Mouse (Mus musculus) splenic B cell, adult 2 months (primary cell): Measurements from ENCODE around the gene Ubn1.
A peak's percentile ranks its signal among the peaks of the same experiment; 100 is the strongest.

Experiments used
- DNase-seq: peaks from one replicate; pipeline ENCODE4 v3.0.0-alpha.2; 2011; ENCODE audit warnings: low read depth, low spot score
- H3K27me3 ChIP-seq: 2 replicates; pipeline ENCODE4 v1.6.1; 2012; ENCODE audit warnings: mild to moderate bottlenecking, low read length, moderate library complexity, mixed read lengths; ENCODE audit not compliant: control insufficient read depth, poor library complexity, insufficient read depth, severe bottlenecking
- H3K36me3 ChIP-seq: 2 replicates; pipeline ENCODE4 v1.6.1; 2012; ENCODE audit warnings: mild to moderate bottlenecking, low read length, moderate library complexity, mixed read lengths; ENCODE audit not compliant: control insufficient read depth, poor library complexity, insufficient read depth, severe bottlenecking

Ubn1 gene

GRCm38 (mm10) chr16:5045322-5045721, 4.5 kb upstream of the Ubn1 start:
- DNase-seq: no peak
- H3K27me3 ChIP-seq: no peaks in the 10 kb centered on the region
- peaks cover 20% of the 10 kb centered on the region for H3K36me3 ChIP-seq

- DNase-seq: no peak
- Histone ChIP-seq H3K36me3 (peaks cover 11% of the 10 kb centered on the region), H3K27me3 (no peaks in the 10 kb centered on the region)
These were observed 579 bp upstream of the Ubn1 start for GRCm38 (mm10) chr16:5049182-5049773.

- H3K27me3 ChIP-seq: no peaks in the 10 kb centered on the region
- H3K36me3 ChIP-seq: peaks cover 11% of the 10 kb centered on the region
- DNase-seq: peak; percentile 71
These were observed 624 bp downstream of the Ubn1 start for GRCm38 (mm10) chr16:5050251-5051110.

GRCm38 (mm10) chr16:5058114-5058513, 8.3 kb downstream of the Ubn1 start:
- Histone ChIP-seq H3K36me3 (peaks cover 4% of the 10 kb centered on the region; the same call in 1 of the 2 replicates), H3K27me3 (no peaks in the 10 kb centered on the region)
- DNase-seq: peak; percentile 51

GRCm38 (mm10) chr16:5063472-5063871, 13.6 kb downstream of the Ubn1 start:
- Histone ChIP-seq H3K27me3 (no peaks in the 10 kb centered on the region), H3K36me3 (peaks cover 9% of the 10 kb centered on the region)
- DNase-seq: no peak

- no peak for DNase-seq
- peaks cover 15% of the 10 kb centered on the region for H3K36me3 ChIP-seq
- no peaks in the 10 kb centered on the region for H3K27me3 ChIP-seq
These were observed 20.5 kb downstream of the Ubn1 start for GRCm38 (mm10) chr16:5070321-5070720.

- DNase-seq: no peak
- Histone ChIP-seq H3K27me3 (no peaks in the 10 kb centered on the region), H3K36me3 (peaks cover 16% of the 10 kb centered on the region)
These were observed 22.1 kb downstream of the Ubn1 start for GRCm38 (mm10) chr16:5071974-5072373.

- peaks cover 17% of the 10 kb centered on the region for H3K36me3 ChIP-seq
- H3K27me3 ChIP-seq: no peaks in the 10 kb centered on the region
- no peak for DNase-seq
These were observed 24.5 kb downstream of the Ubn1 start for GRCm38 (mm10) chr16:5074341-5074740.

- Histone ChIP-seq H3K36me3 (peaks cover 7% of the 10 kb centered on the region), H3K27me3 (no peaks in the 10 kb centered on the region)
- no peak for DNase-seq
These were observed 35.3 kb downstream of the Ubn1 start for GRCm38 (mm10) chr16:5085196-5085595.

- no peaks in the 10 kb centered on the region for H3K27me3 ChIP-seq
- no peak for DNase-seq
- H3K36me3 ChIP-seq: peaks cover 7% of the 10 kb centered on the region
These were observed 36.3 kb downstream of the Ubn1 start for GRCm38 (mm10) chr16:5086179-5086578.

GRCm38 (mm10) chr16:5089021-5089420, 39.2 kb downstream of the Ubn1 start:
- peaks cover 4% of the 10 kb centered on the region; the same call in 1 of the 2 replicates for H3K36me3 ChIP-seq
- H3K27me3 ChIP-seq: no peaks in the 10 kb centered on the region
- no peak for DNase-seq

- H3K27me3 ChIP-seq: no peaks in the 10 kb centered on the region
- no peaks in the 10 kb centered on the region for H3K36me3 ChIP-seq
- peak; percentile 29 for DNase-seq
These were observed 43.4 kb downstream of the Ubn1 start for GRCm38 (mm10) chr16:5093285-5093684.

- no peaks in the 10 kb centered on the region for H3K36me3 ChIP-seq
- H3K27me3 ChIP-seq: no peaks in the 10 kb centered on the region
- DNase-seq: no peak
These were observed 46.6 kb downstream of the Ubn1 start for GRCm38 (mm10) chr16:5096504-5096903.

GRCm38 (mm10) chr16:5101000-5101399, 51.1 kb downstream of the Ubn1 start:
- DNase-seq: no peak
- H3K27me3 ChIP-seq: no peaks in the 10 kb centered on the region
- H3K36me3 ChIP-seq: no peaks in the 10 kb centered on the region

- no peak for DNase-seq
- Histone ChIP-seq H3K36me3 (no peaks in the 10 kb centered on the region), H3K27me3 (no peaks in the 10 kb centered on the region)
These were observed 60.0 kb downstream of the Ubn1 start for GRCm38 (mm10) chr16:5109877-5110276.
